Mouse (Mus musculus) monocyte, adult 5-6 weeks (primary cell): ENCODE measurements around the gene Fgfr2. TPM values are rescaled to one million over a fixed set of nuclear protein-coding genes. Genes with fewer than 3 reads are reported as not detected.
"Not testable (repeated sequence)": the region's sequence is repeated elsewhere in the genome, so short reads cannot be mapped to it uniquely, and the experiment has no call there.

Source experiments
- ATAC-seq: fragments of 153-309, 156-312 bp; replicated peaks from 2 replicates; pipeline ENCODE4 v1.8.0; 2017; ENCODE audit warnings: mild to moderate bottlenecking; ENCODE audit not compliant: low TSS enrichment, insufficient number of reproducible peaks, severe bottlenecking, poor library complexity, low FRiP score
- total RNA-seq: library from RNA; stranded (forward); fragments of 200-1000, 200-491, 200-594 nt; gene quantifications from 3 replicates; pipeline ENCODE4 v1.2.3, GENCODE M21; 2017

Gene Fgfr2
- total RNA-seq, 1 experiment from 2014 or later = not detected

- no peak for ATAC-seq
Measured at GRCm38 (mm10) chr7:132540597-132540996, 582.6 kb downstream of the Fgfr2 start.

GRCm38 (mm10) chr7:132529206-132529605 is 593.9 kb downstream of the Fgfr2 start:
- no peak for ATAC-seq

GRCm38 (mm10) chr7:132513419-132513982 is 609.6 kb downstream of the Fgfr2 start:
- no peak for ATAC-seq

GRCm38 (mm10) chr7:132509110-132509509 is 614.0 kb downstream of the Fgfr2 start:
- no peak for ATAC-seq

GRCm38 (mm10) chr7:132507361-132507760 is 615.8 kb downstream of the Fgfr2 start:
- no peak for ATAC-seq

- no peak for ATAC-seq
Measured at GRCm38 (mm10) chr7:132506226-132506625, 616.9 kb downstream of the Fgfr2 start.

- not testable (repeated sequence) for ATAC-seq
Measured at GRCm38 (mm10) chr7:132502445-132502844, 620.7 kb downstream of the Fgfr2 start.

- ATAC-seq = no peak
Measured at GRCm38 (mm10) chr7:132497142-132497541, 626.0 kb downstream of the Fgfr2 start.

GRCm38 (mm10) chr7:132494263-132494662 is 628.9 kb downstream of the Fgfr2 start:
- ATAC-seq = no peak

- no peak for ATAC-seq
Measured at GRCm38 (mm10) chr7:132493632-132494031, 629.5 kb downstream of the Fgfr2 start.

GRCm38 (mm10) chr7:132491902-132492301 is 631.2 kb downstream of the Fgfr2 start:
- no peak for ATAC-seq

- no peak for ATAC-seq
Measured at GRCm38 (mm10) chr7:132487361-132487760, 635.8 kb downstream of the Fgfr2 start.

GRCm38 (mm10) chr7:132486403-132487178 is 636.6 kb downstream of the Fgfr2 start:
- ATAC-seq = no peak

GRCm38 (mm10) chr7:132484424-132484823 is 638.7 kb downstream of the Fgfr2 start:
- no peak for ATAC-seq

- ATAC-seq = no peak
Measured at GRCm38 (mm10) chr7:132480696-132481306, 642.3 kb downstream of the Fgfr2 start.

- ATAC-seq = no peak
Measured at GRCm38 (mm10) chr7:132478295-132478809, 644.8 kb downstream of the Fgfr2 start.

- ATAC-seq = no peak
Measured at GRCm38 (mm10) chr7:132477753-132478152, 645.4 kb downstream of the Fgfr2 start.

- no peak for ATAC-seq
Measured at GRCm38 (mm10) chr7:132476491-132476890, 646.7 kb downstream of the Fgfr2 start.

- ATAC-seq = peak; percentile 83
Measured at GRCm38 (mm10) chr7:132475069-132475468, 648.1 kb downstream of the Fgfr2 start.

- ATAC-seq = no peak
Measured at GRCm38 (mm10) chr7:132471327-132471726, 651.8 kb downstream of the Fgfr2 start.
